Mouse (Mus musculus) ovary, adult 18-20 months (tissue): ENCODE measurements around the gene Opcml.

ENCODE experiments used
- DNase-seq: peaks from one replicate; pipeline ENCODE4 v3.0.0; 2022; ENCODE audit warnings: low spot score, mixed read lengths

Opcml gene

GRCm38 (mm10) chr9:28761460-28761859 is 970.9 kb downstream of the Opcml start:
- DNase-seq: no peak

GRCm38 (mm10) chr9:28764149-28764548 is 973.6 kb downstream of the Opcml start:
- no peak for DNase-seq

- no peak for DNase-seq
These were observed 986.2 kb downstream of the Opcml start for GRCm38 (mm10) chr9:28776517-28777503.

GRCm38 (mm10) chr9:28783834-28784233 is 993.3 kb downstream of the Opcml start:
- DNase-seq: no peak

GRCm38 (mm10) chr9:28789439-28789838 is 998.9 kb downstream of the Opcml start:
- DNase-seq: no peak

GRCm38 (mm10) chr9:28800100-28800499 is 1009.5 kb downstream of the Opcml start:
- no peak for DNase-seq

GRCm38 (mm10) chr9:28806666-28807065 is 1016.1 kb downstream of the Opcml start:
- DNase-seq: no peak

- DNase-seq: no peak
These were observed 1031.5 kb downstream of the Opcml start for GRCm38 (mm10) chr9:28822060-28822459.

- no peak for DNase-seq
These were observed 1031.9 kb downstream of the Opcml start for GRCm38 (mm10) chr9:28822466-28822865.

- DNase-seq: no peak
These were observed 1035.2 kb downstream of the Opcml start for GRCm38 (mm10) chr9:28825821-28826220.

GRCm38 (mm10) chr9:28845961-28846570 is 1055.5 kb downstream of the Opcml start:
- no peak for DNase-seq

GRCm38 (mm10) chr9:28855826-28856225 is 1065.3 kb downstream of the Opcml start:
- no peak for DNase-seq

GRCm38 (mm10) chr9:28861983-28862382 is 1071.4 kb downstream of the Opcml start:
- DNase-seq: no peak

GRCm38 (mm10) chr9:28867256-28867655 is 1076.7 kb downstream of the Opcml start:
- DNase-seq: no peak

- DNase-seq: no peak
These were observed 1079.9 kb downstream of the Opcml start for GRCm38 (mm10) chr9:28870478-28870877.

GRCm38 (mm10) chr9:28882566-28882965 is 1092.0 kb downstream of the Opcml start:
- DNase-seq: no peak

GRCm38 (mm10) chr9:28891611-28892010 is 1101.0 kb downstream of the Opcml start:
- no peak for DNase-seq

GRCm38 (mm10) chr9:28903291-28903690 is 1112.7 kb downstream of the Opcml start:
- DNase-seq: no peak

- no peak for DNase-seq
These were observed 1119.2 kb downstream of the Opcml start for GRCm38 (mm10) chr9:28909738-28910137.

GRCm38 (mm10) chr9:28911571-28912185 is 1121.1 kb downstream of the Opcml start:
- DNase-seq: no peak

GRCm38 (mm10) chr9:28932069-28932468 is 1141.5 kb downstream of the Opcml start:
- DNase-seq: no peak

GRCm38 (mm10) chr9:28937163-28937562 is 1146.6 kb downstream of the Opcml start:
- DNase-seq: no peak

- DNase-seq: no peak
These were observed 1147.4 kb downstream of the Opcml start for GRCm38 (mm10) chr9:28937980-28938379.
